Mouse (Mus musculus) retina, adult 2 months (tissue): ENCODE results near the gene Gm15446.
"Not testable (repeated sequence)": the region's sequence is repeated elsewhere in the genome, so short reads cannot be mapped to it uniquely, and the experiment has no call there.

Source experiments
- DNase-seq: peaks from one replicate; pipeline ENCODE4 v3.0.0-alpha.2; 2012; ENCODE audit warnings: low read depth, low spot score

Gm15446 gene

DNA sequence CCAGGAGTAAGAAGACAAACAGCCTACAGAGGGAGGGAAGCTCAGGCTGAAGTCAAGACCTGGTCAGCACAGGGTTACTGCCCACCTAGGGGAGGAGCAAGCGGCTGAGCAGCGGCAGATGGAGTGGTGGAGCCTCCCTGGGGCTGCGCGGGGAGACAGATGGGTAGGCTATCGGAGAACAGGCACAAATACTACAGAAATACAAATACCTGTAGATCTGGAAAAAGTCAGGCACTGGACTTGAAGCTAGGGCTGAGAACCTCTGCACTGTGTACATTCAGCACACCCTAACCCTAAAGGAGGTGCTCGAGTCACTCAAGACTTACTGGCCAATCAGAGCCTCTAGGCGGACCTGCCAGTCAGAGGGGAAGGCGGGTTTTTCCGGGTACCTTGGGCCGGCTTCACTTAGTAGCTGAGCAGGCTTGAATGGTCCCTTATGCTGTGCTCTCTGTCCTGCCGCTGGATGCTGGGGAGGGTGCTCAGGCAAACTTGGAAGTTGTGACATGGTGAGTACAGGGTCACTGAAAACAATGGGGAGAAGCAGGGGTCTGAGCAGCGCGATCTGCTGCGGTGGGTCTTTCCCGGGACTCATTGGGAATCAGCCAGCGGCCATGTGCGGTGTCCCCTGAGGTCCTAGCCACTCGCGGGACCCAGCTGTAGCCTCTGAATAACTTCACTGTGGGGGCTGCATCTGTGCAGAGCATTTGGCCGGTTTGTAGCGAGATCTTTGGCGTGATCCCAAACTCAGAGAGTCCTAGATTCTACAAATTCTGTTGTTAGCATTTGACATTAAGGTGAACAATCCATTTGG is at the start of gene Gm15446:
Gm15446 (plus strand) TSS at position 140 of the 811 bp plus-strand sequence.
- DNase-seq, result peak; percentile 65

DNA sequence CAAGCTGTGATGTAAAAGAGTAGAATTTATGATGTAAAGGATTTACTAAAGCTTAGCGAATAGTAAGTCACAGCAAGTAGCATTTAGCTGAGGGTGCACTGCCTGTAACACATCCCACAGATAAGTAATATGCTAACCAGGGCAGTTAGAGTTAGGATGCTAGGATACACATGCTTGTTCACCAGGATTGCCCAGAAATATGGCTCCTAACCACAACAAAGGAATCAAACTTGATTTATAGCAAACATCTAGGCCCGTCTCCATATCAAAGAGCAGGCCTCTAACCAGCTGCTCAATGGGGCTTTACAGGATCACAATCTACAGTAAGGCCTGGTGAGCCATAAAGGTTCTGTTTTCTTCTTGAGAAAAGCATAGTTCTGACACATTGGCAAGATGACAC is 929 bp downstream of the Gm15446 start:
- not testable (repeated sequence) for DNase-seq

DNA sequence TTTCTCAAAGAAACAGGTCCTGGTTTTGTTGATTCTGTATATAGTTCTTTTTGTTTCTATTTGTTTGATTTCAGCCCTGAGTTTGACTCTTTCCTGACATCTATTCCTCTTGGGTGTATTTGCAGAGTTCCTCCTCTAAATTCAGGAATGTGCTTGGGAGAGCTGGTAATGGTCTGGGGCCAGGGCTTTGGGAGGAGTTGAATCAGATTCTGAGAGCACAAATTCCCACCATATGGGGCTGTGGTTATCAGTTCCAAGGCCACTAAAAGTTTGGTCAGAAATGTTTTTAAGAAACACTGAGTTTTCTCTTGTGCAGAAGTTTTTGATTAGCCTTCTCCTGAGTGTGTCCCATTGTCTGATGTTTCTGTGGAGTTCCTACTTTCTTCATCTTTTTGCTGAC is 1.7 kb downstream of the Gm15446 start:
- no peak for DNase-seq

DNA sequence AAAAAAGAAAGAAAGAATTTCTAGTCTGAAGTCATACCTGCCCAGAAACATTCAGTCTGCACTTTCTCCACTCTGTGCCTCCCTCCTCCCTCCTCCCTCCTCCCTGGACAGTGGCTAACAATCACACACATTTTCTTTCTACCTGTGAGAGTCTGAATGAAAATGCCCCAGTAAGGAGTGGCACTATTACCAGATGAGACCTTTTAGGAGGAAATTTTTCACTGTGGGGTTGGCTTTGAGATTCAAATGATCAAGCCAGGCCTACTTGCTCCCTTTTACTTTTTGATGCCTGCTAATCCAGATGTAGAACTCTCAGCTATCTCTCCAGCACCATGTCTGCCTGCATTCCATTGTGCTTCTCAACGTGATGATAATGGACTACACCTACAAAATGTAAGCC is 27.1 kb downstream of the Gm15446 start:
- DNase-seq, result no peak

DNA sequence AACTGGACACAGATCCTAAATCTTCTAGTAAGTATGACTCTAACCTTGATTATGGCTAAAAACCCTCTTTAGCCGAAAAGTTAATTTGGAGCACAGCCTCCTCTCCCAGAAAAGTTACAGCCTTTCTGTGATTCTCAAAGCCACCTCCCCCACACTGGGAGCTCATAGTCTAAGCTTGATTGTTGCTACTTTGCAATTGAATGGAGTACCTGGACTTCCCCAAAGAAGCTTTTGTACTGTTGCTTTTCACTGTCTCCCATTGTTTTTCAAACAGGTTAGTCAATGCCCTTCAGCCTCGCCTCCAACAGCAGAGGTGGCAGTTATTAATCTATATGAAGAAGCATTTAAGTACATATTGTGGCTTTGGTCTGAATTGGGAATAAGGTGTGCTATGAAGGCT is 57.5 kb downstream of the Gm15446 start:
- DNase-seq, result not testable (repeated sequence)
